Mouse (Mus musculus): ENCODE data around the gene Prlr. TPM values are rescaled to one million over a fixed set of nuclear protein-coding genes. Genes with fewer than 3 reads are reported as not detected.

Gene Prlr
- total RNA-seq, 4 experiments from 2014 or later, result 5.2 to 7.7 (median 6.3) TPM

DNA sequence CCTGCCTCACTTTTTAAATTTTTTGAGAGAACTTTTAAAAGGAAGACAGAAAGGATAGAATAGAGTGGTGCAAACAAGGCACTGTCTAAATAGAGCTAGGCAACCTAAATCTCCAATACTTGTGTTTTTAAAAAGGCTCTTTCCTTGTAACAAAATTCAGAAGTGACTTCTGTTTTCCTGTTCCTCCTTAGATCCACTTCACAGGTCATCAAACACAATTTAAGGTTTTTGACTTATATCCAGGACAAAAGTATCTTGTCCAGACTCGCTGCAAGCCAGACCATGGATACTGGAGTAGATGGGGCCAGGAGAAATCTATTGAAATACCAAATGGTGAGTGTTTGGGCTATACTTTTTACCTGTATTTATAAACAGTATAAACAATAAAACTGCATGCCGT lies 148.0 kb downstream of the Prlr start, which contains the start of gene Gm21973:
TSS of gene Gm21973 (plus strand) at position 301 of the 400 bp plus-strand sequence.
- DNase-seq (ENCODE audit: low spot score), result no peak

- no peak for DNase-seq (ENCODE audit: low spot score)
Observed at GRCm38 (mm10) chr15:10330626-10331025, 153.6 kb downstream of the Prlr start.

DNA sequence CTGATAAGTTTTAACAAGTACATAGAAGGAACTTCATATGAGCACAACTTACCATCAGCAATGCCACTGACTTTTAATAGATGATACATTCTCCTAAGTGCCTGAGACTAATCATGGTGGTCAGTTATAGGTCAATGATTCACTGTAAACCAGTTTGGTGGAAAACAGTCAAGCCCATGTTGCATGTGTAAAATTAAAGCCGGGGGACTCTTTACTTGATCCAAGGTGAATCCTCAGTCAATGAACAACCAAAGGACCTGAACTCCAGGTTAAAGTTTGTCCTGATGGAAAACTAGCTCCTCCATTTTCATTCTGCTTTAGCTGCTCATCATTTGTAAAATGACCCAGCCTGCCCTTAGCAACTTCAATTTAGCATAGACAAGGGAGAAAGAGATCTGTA lies 155.5 kb downstream of the Prlr start:
- no peak for DNase-seq (ENCODE audit: low spot score)

DNA sequence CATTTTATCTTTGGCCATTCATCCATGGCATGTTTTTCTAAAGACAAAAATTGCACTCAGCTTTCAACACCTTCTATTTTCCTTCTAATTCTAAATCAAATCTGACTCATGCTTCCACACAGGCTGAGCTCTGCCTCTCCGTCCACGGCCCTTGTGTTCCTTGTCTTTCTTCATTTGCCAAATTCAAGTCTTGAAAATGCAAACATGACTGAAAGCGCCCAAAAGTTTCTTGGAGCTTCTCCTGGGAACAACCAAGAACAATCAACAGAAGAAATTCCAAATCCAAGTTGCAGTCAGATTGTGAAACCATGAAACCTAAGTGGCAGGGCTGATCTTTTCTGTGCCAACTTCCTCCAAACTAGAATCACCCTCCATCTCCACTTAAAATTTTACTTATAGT lies 161.6 kb downstream of the Prlr start:
- no peak for DNase-seq (ENCODE audit: low spot score)

DNA sequence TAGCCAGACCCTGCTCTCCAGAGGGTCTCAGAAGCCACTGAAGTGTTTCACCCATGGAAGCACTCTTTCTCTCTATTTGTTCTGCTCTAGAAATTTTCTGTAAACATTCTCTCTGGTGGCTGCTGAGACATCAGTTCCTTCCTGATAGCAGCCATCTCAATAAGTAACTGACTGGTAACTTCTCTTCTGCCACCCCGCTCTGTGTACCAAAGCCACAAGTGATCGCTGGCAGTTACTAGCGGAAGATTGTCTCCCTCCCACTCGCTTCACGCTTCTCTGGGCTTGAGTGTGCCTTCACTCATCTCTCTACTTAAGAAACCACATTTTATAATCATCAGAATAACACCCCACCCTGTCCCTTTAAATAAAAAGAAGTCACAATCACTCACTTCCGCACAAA lies 170.0 kb downstream of the Prlr start:
- no peak for DNase-seq (ENCODE audit: low spot score)

DNA sequence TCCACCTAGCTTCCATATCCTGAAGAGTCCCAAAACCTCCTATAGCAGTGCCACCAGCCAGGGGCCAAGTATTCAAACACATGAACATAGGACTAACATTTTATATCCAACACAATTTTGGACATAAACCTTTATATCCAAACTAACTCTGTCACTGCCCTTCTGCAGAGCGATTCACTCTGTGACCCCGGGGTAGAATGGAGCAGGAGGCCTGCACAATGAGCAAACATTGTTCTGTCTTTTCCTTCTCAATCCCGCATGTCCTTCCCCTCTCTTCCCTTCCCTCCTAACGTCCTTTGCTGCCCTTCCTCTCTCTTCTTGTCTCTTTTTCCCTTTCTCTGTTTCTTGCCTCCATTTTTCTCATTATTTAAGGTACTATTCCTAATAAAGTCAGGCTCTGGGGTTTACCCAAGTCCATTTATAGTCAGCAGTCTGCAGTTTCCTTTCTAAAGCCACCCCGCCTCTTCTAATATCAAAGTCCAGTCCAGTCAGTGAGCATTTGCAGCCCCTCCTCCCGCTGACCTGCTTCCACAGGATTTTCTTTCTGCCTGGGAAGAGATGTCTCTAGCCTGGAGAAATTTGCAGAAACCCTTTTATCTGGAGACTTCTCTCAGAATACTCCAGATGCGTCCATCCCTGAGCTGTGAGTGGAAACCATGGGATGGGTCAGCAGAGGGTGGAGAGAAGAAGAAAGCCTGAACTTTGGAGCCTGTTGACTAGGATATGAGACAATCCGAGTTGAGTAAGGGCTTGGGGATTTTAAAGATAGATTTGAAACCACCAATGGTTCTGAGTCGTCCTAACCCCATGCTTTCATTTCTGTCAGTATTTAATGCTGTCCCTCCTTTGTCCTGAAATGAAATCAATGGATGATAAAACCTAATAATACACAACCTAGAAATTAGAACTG lies 181.3 kb downstream of the Prlr start, which contains the start of gene Agxt2:
TSS of gene Agxt2 (plus strand) at position 494 of the 910 bp plus-strand sequence.
- DNase-seq (ENCODE audit: low spot score), result no peak

- no peak for DNase-seq (ENCODE audit: low spot score)
Observed at GRCm38 (mm10) chr15:10366331-10366730, 189.3 kb downstream of the Prlr start.

DNA sequence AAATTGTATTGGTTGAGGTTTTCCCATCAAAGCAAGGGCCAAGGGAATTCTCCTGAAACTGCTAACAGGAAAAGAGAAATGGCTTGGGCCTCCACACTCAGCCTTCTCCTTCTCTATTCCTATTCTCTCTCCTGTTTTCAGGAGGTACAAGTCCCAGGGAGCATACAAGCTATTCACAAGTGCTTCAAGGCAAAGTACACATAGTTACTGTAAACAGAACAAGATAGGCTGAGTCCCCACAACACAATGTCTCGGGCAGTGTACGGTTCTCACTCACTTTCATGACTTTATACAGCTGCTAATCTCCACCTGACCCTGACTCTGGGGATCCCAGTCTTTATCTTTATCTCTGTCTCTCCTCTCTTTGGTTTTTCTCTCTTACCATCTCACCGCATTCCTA lies 198.4 kb downstream of the Prlr start:
- DNase-seq (ENCODE audit: low spot score), result no peak

DNA sequence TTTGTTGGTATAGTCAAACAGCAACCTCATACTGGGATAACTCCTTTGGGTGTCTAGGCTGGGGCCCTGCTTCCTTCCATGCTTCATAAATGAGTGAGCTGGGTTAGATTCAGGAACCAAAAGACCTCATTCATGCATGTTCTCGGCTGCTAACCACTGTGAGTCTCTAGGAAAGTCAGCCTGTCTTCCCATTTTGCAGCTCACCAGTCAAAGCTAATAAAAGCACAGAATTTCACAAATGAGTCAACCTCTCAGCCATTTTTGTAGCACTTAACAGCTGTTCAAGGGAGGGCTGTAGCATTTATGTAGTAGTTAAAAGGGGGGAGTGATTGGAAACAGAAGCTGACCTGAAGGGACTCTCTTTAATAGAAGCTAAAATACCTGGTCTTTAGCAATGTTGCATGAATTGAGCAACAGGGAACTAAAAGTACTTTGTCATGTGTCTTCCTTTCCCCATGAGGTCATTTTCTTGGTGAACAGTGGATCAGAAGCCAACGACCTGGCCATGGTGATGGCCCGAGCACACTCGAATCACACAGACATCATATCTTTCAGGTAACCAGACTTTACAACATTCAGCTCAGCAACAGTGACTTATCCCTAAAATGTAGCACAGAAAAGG lies 201.4 kb downstream of the Prlr start:
- no peak for DNase-seq (ENCODE audit: low spot score)

- DNase-seq (ENCODE audit: low spot score), result no peak
Observed at GRCm38 (mm10) chr15:10379757-10380458, 202.9 kb downstream of the Prlr start.

DNA sequence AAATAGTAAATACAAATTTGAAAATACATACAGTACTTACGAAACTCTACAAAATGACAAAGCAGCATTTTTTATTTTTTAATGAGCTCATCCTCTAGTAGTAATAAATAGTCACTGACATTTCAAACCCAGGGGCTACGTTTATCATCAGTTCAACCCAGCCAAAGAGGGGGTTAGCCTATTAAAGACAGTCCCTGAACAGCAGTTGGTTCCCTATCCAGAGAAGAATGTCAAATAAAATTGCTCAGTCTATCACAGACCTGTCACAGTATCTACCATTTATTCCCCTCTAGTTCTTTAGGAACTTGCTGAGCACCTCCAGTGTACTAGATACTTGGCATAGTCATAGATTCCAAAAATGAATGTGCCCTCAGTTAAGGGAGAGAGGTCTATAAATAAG lies 210.2 kb downstream of the Prlr start:
- no peak for DNase-seq (ENCODE audit: low spot score)

Other genes with a start within 250 kb of the Prlr start
- gene Gm21973, start 148.1 kb downstream of the Prlr start, total RNA-seq (2022), result not detected
- not detected for gene Agxt2, start 181.3 kb downstream of the Prlr start, total RNA-seq (2022)